Mouse (Mus musculus) ZHBTc4 (cell line): Measurements from ENCODE around the gene Slco3a1.
A peak's percentile ranks its signal among the peaks of the same experiment; 100 is the strongest.

Experiments
- DNase-seq: peaks from one replicate; pipeline ENCODE4 v3.0.0-alpha.2; 2011; ENCODE audit warnings: low read depth, low spot score

The Slco3a1 gene

DNA sequence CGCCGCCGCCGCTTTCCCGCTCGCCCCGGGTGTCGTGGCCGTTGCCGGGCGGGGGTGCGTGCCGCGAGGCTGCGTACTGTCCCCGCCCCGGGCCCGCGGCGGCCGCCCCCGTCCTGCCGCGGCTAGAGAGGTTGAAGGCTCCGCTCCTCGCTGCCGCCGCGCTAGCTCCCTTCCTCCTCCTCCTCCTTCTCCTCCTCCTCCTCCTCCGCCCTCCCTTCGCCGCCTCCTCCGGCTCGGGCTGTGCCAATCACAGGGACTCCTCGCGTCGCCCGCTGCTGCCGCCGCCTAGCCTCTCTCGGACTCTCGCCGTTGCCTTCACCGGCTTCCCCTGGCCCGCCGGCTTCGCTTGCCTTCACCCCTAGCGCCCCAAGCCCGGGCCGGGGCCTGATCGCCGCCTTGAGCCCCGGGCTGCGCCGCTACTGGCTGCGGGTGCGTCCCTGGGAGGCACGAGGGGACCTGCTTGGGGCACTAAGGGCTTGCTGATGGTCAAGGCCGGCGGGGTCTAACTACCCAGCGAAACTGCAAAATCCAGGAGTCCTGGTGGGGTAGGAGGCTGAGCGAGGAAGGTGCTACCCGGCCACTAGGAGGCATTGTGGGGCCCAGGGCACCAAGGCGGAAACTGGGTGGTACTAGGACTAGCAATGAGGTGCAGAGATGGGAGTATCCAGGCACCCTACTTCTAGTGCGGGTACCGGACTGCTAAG is at the start of gene Slco3a1:
Slco3a1 (minus strand) TSS at position 173 of the 704 bp plus-strand sequence.
- DNase-seq: peak; percentile 60

DNA sequence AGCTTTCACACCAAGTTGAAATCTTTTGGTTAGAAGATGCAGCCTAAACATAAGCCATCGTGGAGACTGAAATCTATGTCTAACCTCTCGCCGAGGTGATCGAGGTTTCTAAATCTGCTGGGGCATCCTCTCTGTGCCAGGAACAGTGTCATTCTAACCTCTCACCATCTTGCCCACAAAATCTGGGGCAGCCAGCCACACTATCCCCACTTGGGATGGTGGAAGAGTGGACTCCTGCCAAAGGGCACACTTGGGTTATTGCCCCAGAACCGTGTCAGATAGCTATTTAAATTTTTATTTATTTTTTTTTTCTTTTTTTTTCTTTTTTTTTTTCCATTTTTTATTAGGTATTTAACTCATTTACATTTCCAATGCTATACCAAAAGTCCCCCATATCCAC is 46.4 kb upstream of the Slco3a1 start:
- no peak for DNase-seq

DNA sequence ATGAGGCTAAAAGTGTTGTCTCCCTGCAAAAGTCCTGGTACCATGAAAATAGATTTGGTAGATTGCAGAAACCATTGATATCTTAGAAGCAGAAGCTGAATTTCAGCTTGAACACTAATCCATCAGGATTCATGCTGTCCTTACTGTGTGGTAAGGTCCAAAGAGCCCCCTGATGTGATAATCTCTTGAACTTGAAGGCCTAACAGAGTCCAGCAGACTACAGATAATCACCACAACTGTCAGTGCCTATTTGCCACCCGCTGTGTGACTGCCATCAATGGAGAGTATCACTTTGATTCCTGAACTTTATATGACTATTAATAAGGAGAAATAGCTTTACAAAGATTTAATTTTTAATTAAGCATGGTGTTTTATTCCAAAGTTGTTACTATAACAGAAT is 24.8 kb upstream of the Slco3a1 start:
- DNase-seq: no peak

DNA sequence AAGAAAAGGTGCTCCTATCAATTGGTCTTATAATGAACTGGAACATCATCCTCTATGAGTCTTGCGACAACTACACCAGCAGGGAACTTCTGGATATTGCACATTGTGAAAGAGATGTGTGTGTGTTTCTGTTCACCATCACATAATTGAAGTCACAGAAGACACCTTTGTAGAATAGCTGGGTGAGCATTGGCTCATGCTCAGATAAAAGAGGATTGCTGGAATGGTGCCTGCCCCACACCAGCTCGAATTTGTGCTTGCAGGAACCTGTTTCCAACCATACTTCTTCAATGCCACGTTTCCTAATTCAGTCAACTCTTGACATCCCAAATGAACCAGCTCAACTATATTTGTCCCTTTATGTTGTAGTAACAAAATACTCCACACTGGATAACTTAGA is 21.1 kb upstream of the Slco3a1 start:
- DNase-seq: no peak

DNA sequence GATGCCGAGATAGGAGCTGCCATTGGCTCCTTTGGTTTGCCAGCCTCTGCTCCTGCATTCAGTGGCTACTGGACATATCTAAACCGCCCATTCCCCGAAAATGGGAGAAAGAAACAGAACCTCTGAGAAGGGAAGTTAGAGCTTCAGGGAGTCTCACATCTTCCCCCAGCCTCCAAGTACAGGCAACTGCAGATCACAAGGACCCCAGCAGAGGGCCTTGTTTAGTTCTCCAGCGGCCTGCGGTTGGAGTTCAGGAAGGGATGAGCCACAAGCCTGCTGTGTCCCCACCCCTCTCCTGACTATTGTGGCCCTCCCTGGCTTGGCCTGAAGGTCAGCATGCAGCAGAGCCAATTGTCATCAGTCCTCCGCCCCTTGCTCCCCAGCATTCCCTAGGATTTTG is 836 bp upstream of the Slco3a1 start:
- DNase-seq: peak; percentile 80

DNA sequence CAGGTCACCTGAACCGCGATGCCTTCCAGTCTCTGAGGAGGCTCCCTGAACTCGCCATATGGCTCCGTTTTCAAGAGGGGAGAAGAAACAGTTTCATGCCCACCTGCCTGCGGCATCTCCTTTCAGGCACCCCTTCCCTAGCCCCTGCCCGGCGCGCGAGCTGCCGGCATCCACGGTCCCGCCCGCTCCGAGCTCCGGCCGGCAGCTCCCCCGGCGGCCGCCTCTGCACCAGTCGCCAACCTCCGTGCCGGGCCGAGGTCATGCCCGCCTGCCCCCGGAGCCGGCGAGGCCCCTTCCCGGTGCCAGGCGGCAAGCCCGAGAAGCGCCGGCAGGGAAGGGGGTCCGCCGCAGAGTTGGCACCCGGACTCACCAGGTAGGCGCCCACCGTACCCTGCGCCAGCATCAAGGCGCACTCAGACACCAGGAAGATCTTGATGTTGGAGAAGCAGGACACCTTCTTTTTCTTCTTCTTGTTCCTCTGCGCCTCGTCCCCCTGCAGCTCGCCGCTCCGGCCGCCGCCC is 479 bp downstream of the Slco3a1 start:
- peak; percentile 50 for DNase-seq

DNA sequence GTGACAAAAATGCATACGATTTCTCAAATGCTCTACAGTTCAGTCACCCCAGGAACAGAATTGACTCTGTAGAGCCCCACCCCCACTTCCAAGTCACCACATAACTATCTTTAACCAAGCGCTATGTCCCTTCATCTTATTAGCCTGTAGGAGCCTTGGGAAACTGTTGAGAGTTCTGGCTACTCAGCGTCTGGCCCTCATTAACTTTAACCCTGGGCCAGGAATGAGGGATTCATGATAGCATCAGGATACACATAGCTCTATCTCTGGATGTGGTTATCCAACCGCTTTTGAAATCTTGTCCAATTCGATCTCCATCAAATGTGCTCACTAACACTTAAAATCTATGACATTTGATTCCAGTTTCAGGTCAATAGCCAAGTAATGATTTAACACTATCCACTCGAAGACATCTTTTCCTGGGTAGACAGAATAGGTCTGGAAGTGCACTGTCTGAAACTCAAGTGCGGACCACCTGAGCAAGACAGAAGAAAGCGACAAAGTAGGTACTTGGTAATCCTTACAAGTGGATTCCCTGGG is 1.4 kb downstream of the Slco3a1 start:
- peak; percentile 2 for DNase-seq

DNA sequence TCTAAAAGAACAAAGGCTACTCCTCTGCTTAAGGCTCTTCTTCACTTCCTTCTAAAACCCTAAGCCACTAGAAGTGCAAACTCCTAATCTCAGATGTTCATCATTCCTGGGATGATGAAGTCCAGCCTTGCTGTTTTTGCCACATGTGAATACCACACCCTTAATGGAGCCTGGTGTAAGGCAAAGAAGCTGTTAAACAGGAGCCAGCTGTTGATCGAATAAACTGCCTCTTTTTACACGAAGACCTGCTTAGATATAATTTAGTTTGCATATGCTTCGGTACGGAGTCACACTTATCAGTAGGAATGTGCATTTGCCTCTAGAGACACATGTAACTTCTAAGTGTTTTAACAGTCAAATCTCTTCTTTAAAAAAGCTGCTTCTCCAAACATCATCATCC is 2.0 kb downstream of the Slco3a1 start:
- DNase-seq: no peak

DNA sequence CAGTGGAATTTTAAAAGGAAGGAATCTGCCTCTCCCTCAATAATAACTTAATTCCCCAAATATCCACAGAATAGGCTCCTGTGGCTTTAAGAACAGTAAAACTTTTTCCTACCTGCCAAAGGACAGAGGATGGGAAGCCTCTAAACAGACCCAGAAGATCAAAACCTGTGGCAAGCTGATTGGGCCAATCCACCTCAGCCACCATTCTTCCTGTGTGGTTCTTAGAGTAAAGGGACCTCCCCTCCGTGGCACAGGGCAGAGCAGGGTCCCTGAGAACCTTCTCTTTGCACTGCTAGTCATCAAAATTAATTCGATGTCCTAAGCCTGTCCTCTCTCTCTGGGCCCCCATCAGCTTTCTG is 2.6 kb downstream of the Slco3a1 start:
- no peak for DNase-seq

DNA sequence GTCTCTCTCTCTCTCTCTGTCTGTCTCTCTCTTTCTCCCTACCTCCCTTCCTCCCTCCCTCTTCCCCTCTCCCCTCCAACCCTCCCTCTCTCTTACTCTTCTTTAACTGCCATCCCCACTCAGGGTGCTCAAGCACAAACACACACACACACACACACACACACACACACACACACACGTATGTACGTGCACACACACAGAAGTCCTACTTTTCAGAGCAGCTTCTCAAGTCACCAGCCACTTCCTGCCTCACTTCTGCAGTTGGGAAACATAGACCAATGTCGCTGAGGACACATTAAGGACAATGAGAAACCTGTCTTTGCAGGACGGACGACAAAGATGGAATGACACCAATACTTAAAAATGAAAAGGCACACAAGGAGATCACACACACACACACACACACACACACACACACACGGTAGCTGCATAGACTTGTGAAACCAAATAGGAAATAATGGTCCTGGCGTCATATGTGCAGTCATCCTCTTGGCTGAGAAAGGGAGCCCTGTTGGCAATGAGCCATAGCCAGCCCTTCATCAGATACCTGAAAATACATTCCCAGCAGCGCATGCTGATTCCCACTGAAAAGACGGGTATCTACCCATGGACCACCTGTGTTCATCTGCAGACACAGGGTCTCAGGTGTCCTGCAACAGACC is 3.1 kb downstream of the Slco3a1 start:
- DNase-seq: no peak

DNA sequence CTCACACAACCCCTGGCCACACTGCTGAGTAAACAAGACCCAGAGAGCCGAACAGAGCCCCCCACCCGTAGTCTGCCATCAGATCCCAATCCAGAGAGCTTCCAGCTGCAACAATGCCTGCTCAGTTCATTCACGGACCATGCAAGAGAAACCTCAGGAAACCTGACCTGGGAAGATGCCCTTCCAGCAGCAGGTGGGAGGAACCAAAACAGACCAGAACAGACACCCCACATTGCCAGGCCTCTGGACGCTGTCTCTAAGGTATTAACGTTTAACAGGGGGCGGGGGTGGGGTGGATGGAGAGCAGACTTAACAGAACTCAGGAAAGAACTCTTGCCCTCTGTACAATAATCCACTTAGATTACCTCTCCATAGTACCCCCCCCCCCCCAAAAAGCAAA is 4.9 kb downstream of the Slco3a1 start:
- no peak for DNase-seq

DNA sequence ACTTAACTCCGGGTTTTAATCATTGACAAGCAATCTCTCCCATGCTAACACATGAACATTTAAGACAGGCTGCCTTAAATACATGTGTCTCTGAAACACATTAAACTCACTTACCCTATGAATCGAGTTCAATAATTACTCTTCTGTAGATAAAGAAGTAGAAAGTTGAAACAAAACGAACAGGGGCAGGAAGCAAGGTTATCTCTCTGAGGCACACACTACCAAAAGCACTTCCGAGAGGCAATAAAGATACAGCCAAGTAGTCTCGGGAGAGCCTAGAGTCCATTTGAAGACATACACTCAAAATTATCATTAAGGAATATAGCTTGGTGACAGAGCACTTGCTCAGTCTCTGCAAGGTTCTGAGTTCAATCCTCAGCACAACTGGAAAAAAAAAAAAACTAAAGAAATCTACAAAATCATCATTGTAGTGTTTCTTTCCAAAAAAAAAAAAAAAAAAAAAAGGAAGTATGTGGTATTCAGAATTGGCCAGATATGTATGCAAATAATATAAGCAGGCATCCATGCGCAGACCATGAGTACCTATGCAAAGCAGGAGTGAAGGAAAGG is 5.5 kb downstream of the Slco3a1 start:
- DNase-seq: no peak

DNA sequence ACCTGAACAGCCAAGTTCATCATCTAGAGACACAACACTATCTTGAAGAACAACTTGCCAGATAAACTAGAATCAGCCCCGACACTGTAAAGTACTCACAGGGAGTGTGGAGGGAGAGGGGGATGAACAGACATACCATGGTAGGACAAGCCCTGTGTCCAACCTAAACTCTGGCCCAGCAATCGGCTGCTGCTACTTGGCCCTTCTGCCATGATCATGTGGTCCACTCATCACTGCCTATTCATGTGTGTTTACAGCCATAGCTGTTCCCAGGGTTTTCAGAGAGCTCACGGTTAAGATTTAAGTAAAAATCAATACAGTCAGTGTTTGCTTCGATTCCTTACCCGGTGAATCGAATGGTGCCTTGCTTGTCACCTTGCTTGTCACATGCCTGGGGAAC is 7.9 kb downstream of the Slco3a1 start:
- DNase-seq: no peak

DNA sequence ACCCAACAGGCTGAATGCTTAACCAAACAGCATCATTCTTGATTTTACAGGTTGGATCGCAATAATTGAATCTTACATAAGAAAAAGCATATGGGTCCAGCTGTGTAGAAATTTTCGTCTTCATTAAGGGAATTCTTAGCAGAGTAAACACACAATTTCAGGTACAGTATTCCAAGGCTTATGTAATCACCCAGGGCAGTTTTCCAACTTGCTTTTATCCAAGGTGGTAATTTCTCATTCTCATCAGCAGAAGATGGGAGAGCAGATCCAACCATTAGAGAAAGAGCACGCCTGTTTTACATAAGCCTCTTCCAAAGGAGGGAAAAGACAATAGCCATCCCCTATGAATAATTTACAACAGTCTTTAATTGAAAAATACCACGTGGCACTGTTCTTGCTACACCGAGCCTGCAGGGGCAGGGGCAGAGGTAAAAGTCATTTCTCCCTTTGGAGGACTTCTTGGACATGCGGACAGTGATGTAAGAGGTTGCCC is 9.0 kb downstream of the Slco3a1 start:
- no peak for DNase-seq

DNA sequence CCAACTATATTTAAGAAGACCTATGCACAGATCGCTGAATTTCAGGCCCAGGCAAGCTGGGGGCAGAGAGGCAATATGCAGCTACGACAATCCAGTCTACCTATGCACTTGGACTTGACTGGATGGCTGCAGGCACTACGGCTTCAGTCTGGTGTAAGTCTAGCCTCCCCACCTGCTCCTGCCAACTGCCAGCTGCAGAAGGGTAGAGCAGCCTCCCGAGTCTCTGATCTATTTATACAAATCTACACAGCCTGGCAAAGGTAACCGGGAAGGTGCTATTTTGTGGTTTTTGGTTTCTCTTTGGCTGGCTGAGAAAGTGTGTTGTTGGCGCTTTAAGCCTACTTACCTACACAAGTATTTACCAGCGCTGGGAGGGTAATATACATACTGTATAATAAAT is 10.3 kb downstream of the Slco3a1 start:
- DNase-seq: no peak

DNA sequence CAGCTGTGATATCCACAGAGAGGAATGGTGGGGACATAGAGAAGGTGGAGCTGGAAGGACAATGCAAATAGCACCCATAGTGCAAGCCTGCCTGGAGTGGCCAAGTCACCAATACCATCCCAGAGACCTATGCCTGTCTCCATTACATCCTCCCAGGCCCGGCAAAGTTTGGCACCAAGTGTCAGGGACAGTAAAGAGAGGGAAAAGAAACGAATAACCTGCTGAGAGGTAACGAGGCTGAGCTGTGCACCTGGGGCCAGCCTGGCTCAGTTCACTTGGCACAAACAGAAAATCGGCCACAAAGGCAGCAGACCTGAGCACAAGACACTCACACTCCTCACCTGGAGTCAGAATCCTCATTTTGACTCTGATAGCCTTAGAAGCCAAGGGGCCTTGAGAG is 12.6 kb downstream of the Slco3a1 start:
- DNase-seq: no peak

DNA sequence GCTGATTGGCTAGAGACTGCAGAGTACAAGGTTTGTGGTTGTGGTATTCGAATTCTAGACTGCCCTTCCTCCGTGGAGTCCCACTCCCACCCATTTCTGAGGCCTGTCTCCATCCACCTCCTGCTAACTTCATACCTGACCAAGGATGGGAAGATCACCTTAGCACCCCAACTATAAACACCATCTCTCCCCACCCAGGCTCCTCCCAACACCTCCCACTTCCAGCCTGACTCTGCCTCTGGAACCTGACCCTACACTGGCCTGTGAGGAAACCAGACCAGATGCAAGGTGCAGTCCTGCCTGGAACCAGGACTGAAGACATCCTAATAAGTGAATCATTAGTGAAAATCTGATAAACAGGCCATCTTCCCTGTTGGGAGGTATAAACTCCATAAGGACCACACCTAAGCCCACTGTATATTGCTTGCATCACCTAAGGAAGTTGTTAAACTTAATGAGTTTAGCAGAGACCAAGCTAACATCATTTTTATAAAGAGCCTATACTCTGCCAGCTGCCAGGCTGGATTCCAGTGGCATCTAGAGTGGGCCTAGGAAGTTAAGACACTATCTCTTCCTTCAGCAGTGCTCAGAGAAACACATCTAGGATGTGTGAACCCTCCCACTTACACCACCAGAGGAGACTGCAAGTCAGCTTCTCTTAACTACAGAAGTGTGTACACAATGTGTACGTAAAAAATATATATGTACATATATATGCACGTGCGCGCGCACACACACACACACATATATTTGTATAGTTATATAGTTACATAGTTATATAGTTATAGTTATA is 13.5 kb downstream of the Slco3a1 start:
- DNase-seq: no peak

DNA sequence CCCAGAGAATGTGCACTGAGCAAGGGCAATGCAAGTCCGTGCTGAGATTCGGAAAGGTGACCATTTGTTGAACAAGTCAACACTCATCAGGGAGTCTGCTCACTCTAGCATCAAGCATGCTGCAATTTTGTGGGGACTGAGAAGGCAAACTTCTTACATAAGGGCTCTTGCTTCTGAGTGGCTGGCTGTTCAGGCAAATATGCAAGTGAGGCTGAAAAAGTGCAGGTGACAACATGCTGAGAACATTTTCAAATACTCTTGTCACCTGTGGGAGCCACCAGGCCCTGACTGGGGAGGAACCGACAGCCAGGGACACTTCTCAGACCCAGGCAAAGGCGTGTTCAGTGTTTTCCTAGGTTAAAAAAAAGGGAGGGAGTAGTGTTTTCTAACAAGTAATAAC is 18.4 kb downstream of the Slco3a1 start:
- no peak for DNase-seq

DNA sequence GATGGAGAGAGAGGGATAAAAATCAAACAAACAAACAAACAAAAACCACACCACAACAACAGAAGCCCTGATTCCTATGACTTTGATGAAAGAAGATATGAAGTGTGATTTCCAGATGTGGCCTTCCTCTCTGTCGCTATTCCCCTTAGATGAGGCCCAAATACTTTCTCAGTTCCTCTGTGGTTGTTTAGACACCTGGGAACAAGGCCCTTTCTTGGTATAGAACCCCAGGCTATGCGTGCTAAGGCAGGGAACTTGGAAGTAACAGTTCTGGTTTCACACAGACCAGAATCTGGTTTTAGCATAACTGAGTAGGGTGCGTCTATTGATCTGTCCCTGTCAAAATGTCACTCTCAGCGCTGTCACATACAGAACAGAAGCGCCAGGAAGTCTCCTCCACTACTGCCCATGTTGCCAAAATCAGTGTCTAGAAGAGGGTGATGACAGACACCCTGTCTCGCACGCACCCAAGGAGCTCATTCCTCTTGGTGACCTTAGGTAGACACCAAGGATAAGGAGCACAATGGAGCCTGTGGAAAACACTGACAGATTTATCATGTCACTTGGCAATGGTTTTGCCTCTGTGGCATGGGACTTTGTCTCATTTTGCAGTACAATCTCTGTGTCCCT is 23.0 kb downstream of the Slco3a1 start:
- DNase-seq: no peak

DNA sequence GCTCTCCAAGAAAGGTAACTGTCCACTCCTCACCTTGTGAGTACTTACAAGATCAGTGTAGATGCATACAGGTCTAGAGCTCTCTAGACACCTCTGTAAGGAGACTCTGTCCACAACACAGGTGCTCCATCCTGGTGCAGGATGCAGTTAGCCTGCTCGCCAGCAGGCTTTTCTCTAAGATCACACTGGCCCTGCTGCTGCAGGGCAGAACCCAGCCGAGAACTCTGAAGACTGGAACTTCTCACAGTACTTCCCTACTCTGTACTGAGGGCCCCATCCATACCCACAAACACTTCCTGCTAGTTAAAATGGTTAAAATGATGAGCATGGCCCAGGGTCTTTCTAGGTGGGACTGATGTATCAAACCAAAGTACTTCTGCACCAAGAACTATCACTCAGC is 24.7 kb downstream of the Slco3a1 start:
- DNase-seq: no peak

DNA sequence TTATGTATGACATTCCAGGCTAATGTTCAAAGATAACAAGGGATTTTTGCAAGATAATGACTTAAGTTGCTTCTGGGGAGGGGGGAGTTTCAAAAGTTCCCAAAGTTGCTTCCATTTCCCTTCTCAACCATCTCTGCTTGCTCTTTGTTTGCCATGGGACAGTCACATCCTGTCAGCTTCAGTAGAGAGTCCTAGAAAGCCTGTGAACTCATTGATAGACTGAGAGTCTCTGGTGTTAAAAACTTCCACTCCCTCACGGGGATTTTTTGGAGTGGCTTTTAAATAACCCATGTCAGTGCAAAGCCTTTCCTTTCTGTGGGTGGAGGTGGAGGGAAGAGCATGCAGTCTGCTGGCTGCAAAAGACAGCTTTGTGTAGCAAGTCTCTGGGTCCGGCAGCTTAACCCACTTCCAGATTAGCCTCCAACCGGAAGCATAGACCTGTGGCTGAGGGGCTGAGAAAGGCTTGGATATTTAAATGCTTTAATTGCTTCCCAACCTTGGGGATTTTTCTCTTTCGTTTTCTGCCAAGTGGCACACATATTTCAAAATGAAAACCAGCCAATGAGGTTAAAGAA is 25.3 kb downstream of the Slco3a1 start:
- no peak for DNase-seq
